ENCODE assay signal across 21 mouse cellular contexts in the genomic region with DNA sequence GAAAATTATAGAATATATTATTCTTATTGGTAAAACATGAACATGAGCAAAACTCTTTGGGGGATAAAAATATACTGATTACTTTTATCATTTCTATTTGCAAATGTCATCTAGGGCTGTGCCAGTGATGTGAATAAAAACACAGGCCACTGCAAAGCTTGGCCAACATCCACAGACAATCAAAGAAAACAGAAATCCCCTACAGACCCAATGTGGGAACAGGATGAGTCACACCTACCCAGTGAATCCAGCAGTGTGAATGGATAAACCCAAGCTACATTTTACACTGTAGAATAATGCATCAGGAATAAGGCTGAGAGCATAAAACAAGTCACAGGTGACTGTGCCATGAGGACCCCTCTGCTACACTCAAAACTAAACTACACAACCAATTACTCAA. TPM values are rescaled to one million over a fixed set of nuclear protein-coding genes. Genes with fewer than 3 reads are reported as not detected.
DNase-seq lines count a peak whose midpoint lies in the region; ATAC-seq and TF ChIP-seq lines count a peak whose summit lies in the region.
"Had no signal": no experiment of that assay in that cellular context is flagged by ENCODE, and none has a peak within 500 bp of the region (broad histone marks: within the 10 kb centered on the region; RNA-seq: fewer than 3 reads in every experiment).

No protein-coding gene starts in this region.

- peak; percentile 13; the same call in 1 of the 2 replicates for ATAC-seq in heart, embryonic 14.5 days (ENCODE audit: insufficient number of reproducible peaks, insufficient read depth, low FRiP score, low read depth)
- ATAC-seq in heart, embryonic 12.5 days (ENCODE audit: insufficient number of reproducible peaks, low FRiP score): no peak
- no peak for ATAC-seq in liver, embryonic 11.5 days (replicated peaks; ENCODE audit: low FRiP score)
- ATAC-seq: forebrain, embryonic 16.5 days; hindbrain, embryonic 16.5 days; intestine, embryonic 15.5 days had no signal

- no peak for DNase-seq in liver, adult 2 months (ENCODE audit: extremely low read depth, low read depth, low spot score)
- no peak for DNase-seq in liver, embryonic 11.5 days (ENCODE audit: low spot score)
- DNase-seq in MN1 (ENCODE audit: low spot score): peak; percentile 48
- DNase-seq in fibroblast of lung, adult 2 months (ENCODE audit: low read depth): peak; percentile 17
- no peak for DNase-seq in spleen, postnatal 10 days (ENCODE audit: low spot score in 2 of 2)
- DNase-seq: adrenal gland, postnatal 10 days; cerebellum, adult 11-12 months; cerebellum, adult 9-10 months; gastrocnemius, postnatal 10 days; heart, adult 2 months; heart, postnatal 4 days had no signal

- H3K9me3 ChIP-seq in heart, embryonic 14.5 days (ENCODE audit: control insufficient read depth, low read length): no peaks in the 10 kb centered on the region
- no peaks in the 10 kb centered on the region for H3K9me3 ChIP-seq in heart, embryonic 12.5 days (replicated peaks)
- no peaks in the 10 kb centered on the region for H3K9me3 ChIP-seq in liver, embryonic 11.5 days (ENCODE audit: control insufficient read depth, low read length)
- H3K9me3 ChIP-seq: embryonic facial prominence, embryonic 12.5 days; forebrain, embryonic 12.5 days; heart, embryonic 15.5 days; hindbrain, embryonic 12.5 days; intestine, embryonic 15.5 days had no signal

- no peak overlapping the region for H3K9ac ChIP-seq in heart, embryonic 14.5 days (ENCODE audit: low read length)
- no peak overlapping the region for H3K9ac ChIP-seq in heart, embryonic 12.5 days
- no peak overlapping the region for H3K9ac ChIP-seq in liver, adult 2 months (ENCODE audit: low read depth, low read length)
- no peak overlapping the region for H3K9ac ChIP-seq in liver, embryonic 11.5 days (ENCODE audit: low read depth, low read length)
- H3K9ac ChIP-seq: embryonic facial prominence, embryonic 12.5 days; forebrain, embryonic 12.5 days; heart, embryonic 15.5 days; hindbrain, embryonic 12.5 days; intestine, embryonic 15.5 days had no signal

- H3K36me3 ChIP-seq in heart, embryonic 14.5 days (ENCODE audit: control insufficient read depth, insufficient read depth, low read length): peaks cover 6% of the 10 kb centered on the region; the same call in 1 of the 2 replicates
- peaks cover 17% of the 10 kb centered on the region for H3K36me3 ChIP-seq in heart, embryonic 12.5 days
- peaks cover 23% of the 10 kb centered on the region for H3K36me3 ChIP-seq in liver, adult 2 months (ENCODE audit: control insufficient read depth, insufficient read depth, low read length)
- no peaks in the 10 kb centered on the region for H3K36me3 ChIP-seq in liver, embryonic 11.5 days (ENCODE audit: control insufficient read depth, insufficient read depth, low read length)
- H3K36me3 ChIP-seq: forebrain, embryonic 12.5 days; heart, embryonic 15.5 days; intestine, embryonic 15.5 days had no signal

- peaks cover 2 to 12% of the 10 kb centered on the region in 2 experiments; a peak in 3 of 4 replicates for H3K4me1 ChIP-seq in heart, embryonic 14.5 days (ENCODE audit: control insufficient read depth in 2 of 2, insufficient read depth in 2 of 2, low read length in 2 of 2)
- H3K4me1 ChIP-seq in heart, embryonic 12.5 days (replicated peaks): peaks cover 12% of the 10 kb centered on the region
- H3K4me1 ChIP-seq in liver, adult 2 months (ENCODE audit: control insufficient read depth, insufficient read depth, low read length): peaks cover 6% of the 10 kb centered on the region; the same call in 1 of the 2 replicates
- H3K4me1 ChIP-seq in liver, embryonic 11.5 days (replicated peaks; ENCODE audit: control insufficient read depth, insufficient read depth, low read length): peaks cover 2% of the 10 kb centered on the region; the same call in 1 of the 2 replicates
- H3K4me1 ChIP-seq: hindbrain, embryonic 12.5 days had no signal

- H3K27me3 ChIP-seq in heart, embryonic 14.5 days (ENCODE audit: control insufficient read depth, insufficient read depth, low read length): no peaks in the 10 kb centered on the region
- H3K27me3 ChIP-seq in heart, embryonic 12.5 days (replicated peaks): no peaks in the 10 kb centered on the region
- H3K27me3 ChIP-seq in liver, adult 2 months (ENCODE audit: control insufficient read depth, insufficient read depth, low read length): no peaks in the 10 kb centered on the region
- H3K27me3 ChIP-seq in liver, embryonic 11.5 days (replicated peaks; ENCODE audit: control insufficient read depth, insufficient read depth, low read length): no peaks in the 10 kb centered on the region
- H3K27me3 ChIP-seq: CH12.LX; embryonic facial prominence, embryonic 12.5 days; forebrain, embryonic 12.5 days; heart, embryonic 15.5 days; hindbrain, embryonic 12.5 days; intestine, embryonic 15.5 days had no signal

- H3K27ac ChIP-seq in heart, embryonic 14.5 days (replicated peaks in 1 of 2; ENCODE audit: control insufficient read depth in 1 of 2, insufficient read depth in 1 of 2, low read depth in 2 of 2, low read length in 2 of 2): no peak overlapping the region
- no peak overlapping the region for H3K27ac ChIP-seq in heart, embryonic 12.5 days (ENCODE audit: poor library complexity, severe bottlenecking)
- peak overlapping the region; percentile 41; the same call in 1 of the 2 replicates for H3K27ac ChIP-seq in liver, adult 2 months (replicated peaks; ENCODE audit: insufficient read depth, low read depth, low read length)
- H3K27ac ChIP-seq in liver, embryonic 11.5 days (ENCODE audit: low read depth, low read length): no peak overlapping the region
- H3K27ac ChIP-seq: embryonic facial prominence, embryonic 12.5 days; forebrain, embryonic 12.5 days; heart, adult 2 months; heart, embryonic 15.5 days; hindbrain, embryonic 12.5 days; intestine, embryonic 15.5 days had no signal

- no peak overlapping the region for H3K4me3 ChIP-seq in heart, embryonic 14.5 days (ENCODE audit: control insufficient read depth in 1 of 2, insufficient read depth in 1 of 2, low read depth in 1 of 2, low read length in 2 of 2)
- no peak overlapping the region for H3K4me3 ChIP-seq in heart, embryonic 12.5 days
- H3K4me3 ChIP-seq in liver, adult 2 months (ENCODE audit: insufficient read depth, low read depth, low read length): no peak overlapping the region
- H3K4me3 ChIP-seq in liver, embryonic 11.5 days (ENCODE audit: low read depth, low read length): no peak overlapping the region
- H3K4me3 ChIP-seq: embryonic facial prominence, embryonic 12.5 days; forebrain, embryonic 12.5 days; heart, adult 2 months; heart, embryonic 15.5 days; hindbrain, embryonic 12.5 days; intestine, embryonic 15.5 days had no signal

- H3K4me2 ChIP-seq in heart, embryonic 14.5 days (ENCODE audit: low read length): no peak overlapping the region
- H3K4me2 ChIP-seq in heart, embryonic 12.5 days: no peak overlapping the region
- H3K4me2 ChIP-seq in liver, embryonic 11.5 days: no peak overlapping the region
- H3K4me2 ChIP-seq: embryonic facial prominence, embryonic 12.5 days; forebrain, embryonic 12.5 days; heart, embryonic 15.5 days; hindbrain, embryonic 12.5 days; intestine, embryonic 15.5 days had no signal

- no peak for TF ChIP-seq POLR2A in liver, adult 2 months (IDR thresholded peaks at IDR 0.05; ENCODE audit: extremely low read depth, insufficient read depth, low read length)

- TF ChIP-seq CTCF in liver, adult 2 months (IDR thresholded peaks at IDR 0.05; ENCODE audit: low read depth, low read length): no peak

- H3K79me2 ChIP-seq in liver, adult 2 months (ENCODE audit: control insufficient read depth, insufficient read depth, low read length): peaks cover 8% of the 10 kb centered on the region

RNA-seq across cellular contexts. Expression of a gene that starts 36.1 kb away (rescaled TPM):
- polyA plus RNA-seq in heart, embryonic 14.5 days (2014; fragmentation: Nextera tagmentation; extraction: Ambion mirVana): 11.0 and 13.0 TPM in 2 replicates
- polyA plus RNA-seq in heart, embryonic 12.5 days (2016; fragmentation: Nextera tagmentation; extraction: Ambion mirVana): 11.3 and 13.2 TPM in 2 replicates
- 54.2 and 58.0 TPM in 2 replicates for total RNA-seq in liver, adult 2 months (2014; rRNA removed)
- 9.4 and 12.4 TPM in 2 replicates for polyA plus RNA-seq in liver, adult 2 months (2012; rRNA removed)
- polyA plus RNA-seq in liver, embryonic 11.5 days (2014; fragmentation: Nextera tagmentation; extraction: Ambion mirVana): 11.6 and 13.0 TPM in 2 replicates

Comparison
In these comparisons a context has a peak if more than half of its experiments do, and no peak if none do; other contexts are left out.
1. DNase-seq: peak in MN1 (single experiment) and fibroblast of lung, adult 2 months (single experiment); none in liver, adult 2 months (single experiment), liver, embryonic 11.5 days (single experiment) and spleen, postnatal 10 days (0 of 2).